Mouse (Mus musculus): ENCODE results near the gene Vgf. TPM values are rescaled to one million over a fixed set of nuclear protein-coding genes. Genes with fewer than 3 reads are reported as not detected.

The Vgf gene
- total RNA-seq, 2 experiments from 2014 or later: not detected

DNA sequence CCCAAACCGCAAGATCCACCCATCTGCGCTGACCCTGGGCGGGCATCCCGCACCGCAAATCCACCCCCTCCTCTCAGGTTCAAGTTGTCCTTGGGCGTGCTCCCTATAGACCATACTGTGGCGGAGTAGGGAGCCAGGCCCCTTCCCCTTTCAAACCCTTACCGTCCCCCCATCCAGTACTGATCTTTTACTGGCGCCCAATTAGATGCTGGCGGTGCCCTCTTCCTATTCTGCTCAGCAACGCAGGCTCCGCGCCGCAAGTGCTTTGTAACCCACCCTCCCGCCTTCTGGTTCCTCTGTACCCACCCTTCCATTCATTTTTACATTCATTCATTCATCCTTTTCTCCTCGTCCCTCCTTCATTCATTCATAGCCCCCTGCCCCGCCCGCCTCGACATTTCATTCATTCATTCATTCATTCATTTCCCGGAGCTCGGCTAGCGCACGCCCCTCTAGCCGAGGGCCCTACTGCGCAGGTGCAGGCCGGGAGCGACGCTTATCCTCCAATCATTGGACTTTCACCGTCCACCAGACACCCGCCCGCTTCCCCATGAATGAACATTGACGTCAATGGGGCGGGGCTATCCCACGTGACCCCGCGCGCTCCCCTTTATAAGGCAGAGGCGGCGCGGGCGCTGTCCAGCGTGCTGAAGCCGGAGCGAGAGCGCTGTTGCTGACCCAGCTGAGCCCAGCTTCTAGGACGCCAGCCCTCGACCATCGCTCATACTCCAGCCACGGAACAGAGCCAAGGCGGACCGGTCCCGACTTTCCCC lies 3.6 kb downstream of the Vgf start:
- ATAC-seq (ENCODE audit: poor library complexity, severe bottlenecking): peak; percentile 81

- ATAC-seq (ENCODE audit: poor library complexity, severe bottlenecking): no peak
These were observed 4.2 kb downstream of the Vgf start for GRCm38 (mm10) chr5:137030416-137030810.

DNA sequence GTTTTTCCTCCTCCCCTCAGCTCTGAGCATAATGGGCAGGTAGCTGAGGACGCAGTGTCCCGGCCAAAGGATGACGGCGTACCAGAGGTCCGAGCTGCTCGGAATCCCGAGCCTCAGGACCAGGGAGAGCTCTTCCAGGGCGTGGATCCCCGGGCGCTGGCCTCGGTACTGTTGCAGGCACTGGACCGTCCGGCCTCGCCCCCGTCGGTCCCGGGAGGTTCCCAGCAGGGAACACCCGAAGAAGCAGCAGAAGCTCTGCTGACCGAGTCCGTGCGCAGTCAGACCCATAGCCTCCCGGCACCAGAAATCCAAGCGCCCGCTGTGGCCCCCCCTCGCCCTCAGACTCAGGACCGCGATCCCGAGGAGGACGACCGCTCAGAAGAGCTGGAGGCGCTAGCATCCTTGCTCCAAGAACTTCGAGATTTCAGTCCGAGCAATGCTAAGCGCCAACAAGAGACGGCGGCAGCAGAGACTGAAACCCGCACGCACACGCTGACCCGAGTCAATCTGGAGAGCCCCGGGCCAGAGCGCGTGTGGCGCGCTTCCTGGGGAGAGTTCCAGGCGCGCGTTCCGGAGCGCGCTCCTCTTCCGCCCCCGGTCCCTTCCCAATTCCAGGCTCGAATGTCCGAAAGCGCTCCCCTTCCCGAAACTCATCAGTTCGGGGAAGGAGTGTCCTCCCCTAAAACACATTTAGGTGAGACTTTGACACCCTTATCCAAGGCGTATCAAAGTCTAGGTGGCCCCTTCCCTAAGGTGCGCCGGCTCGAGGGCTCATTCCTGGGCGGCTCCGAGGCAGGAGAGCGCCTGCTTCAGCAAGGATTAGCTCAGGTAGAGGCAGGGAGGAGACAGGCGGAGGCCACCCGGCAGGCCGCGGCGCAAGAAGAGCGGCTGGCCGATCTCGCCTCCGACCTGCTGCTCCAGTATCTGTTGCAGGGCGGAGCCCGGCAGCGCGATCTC lies 5.2 kb downstream of the Vgf start:
- no peak for ATAC-seq (ENCODE audit: poor library complexity, severe bottlenecking)

GRCm38 (mm10) chr5:137032033-137032421 lies 5.8 kb downstream of the Vgf start:
- ATAC-seq (ENCODE audit: poor library complexity, severe bottlenecking): no peak

DNA sequence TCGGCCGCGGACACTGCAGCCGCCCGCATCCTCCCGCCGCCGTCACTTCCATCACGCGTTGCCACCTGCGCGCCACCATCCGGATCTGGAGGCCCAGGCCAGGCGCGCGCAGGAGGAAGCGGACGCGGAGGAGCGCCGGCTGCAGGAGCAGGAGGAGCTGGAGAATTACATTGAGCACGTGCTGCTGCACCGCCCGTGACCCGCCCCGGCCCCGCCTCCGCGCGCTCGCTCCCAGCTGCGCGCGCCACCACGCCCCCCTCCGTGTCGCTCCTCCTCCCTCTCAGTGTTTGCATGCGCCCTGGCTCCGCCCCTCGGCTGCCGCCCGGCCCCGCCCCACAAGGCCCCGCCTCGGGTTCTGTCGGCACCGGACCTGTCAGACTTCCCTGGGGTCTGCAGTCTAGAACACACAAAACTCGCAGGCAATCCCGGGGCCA lies 6.5 kb downstream of the Vgf start:
- ATAC-seq (ENCODE audit: poor library complexity, severe bottlenecking): peak; percentile 68

- no peak for ATAC-seq (ENCODE audit: poor library complexity, severe bottlenecking)
These were observed 10.0 kb downstream of the Vgf start for GRCm38 (mm10) chr5:137036211-137036610.

DNA sequence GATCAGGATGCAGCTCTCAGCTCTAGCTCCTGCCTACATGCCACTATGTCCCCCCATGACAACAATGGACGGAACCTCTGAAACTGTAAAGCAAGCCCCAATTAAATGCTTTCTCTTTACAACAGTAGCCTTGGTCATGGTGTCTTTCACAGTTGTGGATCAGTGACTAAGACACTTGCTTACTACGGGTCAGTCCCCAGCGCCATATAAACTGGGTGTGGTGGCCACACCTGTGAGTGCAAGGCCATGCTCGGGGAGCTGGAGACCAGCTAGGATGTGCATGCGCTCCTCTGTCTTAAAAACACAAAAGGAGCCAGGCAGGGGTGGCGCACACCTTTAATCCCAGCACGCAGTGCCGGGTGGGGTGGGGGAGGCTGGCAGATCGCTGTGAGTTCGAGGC lies 13.3 kb downstream of the Vgf start:
- ATAC-seq (ENCODE audit: poor library complexity, severe bottlenecking): no peak

GRCm38 (mm10) chr5:137041442-137041841 lies 15.2 kb downstream of the Vgf start:
- ATAC-seq (ENCODE audit: poor library complexity, severe bottlenecking): no peak

DNA sequence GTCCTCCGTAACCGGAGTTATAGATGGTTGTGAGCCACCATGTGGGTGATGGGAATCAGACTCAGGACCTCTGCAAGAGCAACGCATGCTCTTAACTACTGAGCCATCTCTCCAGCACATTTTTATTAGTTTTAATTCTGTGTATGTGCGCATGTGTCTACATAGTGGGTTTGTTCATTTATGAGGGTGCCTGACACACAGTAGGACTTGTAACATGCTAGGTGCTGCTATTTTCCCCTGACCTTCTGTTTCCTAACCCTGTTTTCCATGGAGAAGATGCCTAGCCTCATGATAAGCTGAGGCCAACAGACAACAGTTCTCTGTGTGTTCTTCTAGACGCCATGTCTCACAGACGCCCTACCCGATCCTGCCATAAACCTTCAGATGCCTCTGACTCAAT lies 17.8 kb downstream of the Vgf start:
- no peak for ATAC-seq (ENCODE audit: poor library complexity, severe bottlenecking)

DNA sequence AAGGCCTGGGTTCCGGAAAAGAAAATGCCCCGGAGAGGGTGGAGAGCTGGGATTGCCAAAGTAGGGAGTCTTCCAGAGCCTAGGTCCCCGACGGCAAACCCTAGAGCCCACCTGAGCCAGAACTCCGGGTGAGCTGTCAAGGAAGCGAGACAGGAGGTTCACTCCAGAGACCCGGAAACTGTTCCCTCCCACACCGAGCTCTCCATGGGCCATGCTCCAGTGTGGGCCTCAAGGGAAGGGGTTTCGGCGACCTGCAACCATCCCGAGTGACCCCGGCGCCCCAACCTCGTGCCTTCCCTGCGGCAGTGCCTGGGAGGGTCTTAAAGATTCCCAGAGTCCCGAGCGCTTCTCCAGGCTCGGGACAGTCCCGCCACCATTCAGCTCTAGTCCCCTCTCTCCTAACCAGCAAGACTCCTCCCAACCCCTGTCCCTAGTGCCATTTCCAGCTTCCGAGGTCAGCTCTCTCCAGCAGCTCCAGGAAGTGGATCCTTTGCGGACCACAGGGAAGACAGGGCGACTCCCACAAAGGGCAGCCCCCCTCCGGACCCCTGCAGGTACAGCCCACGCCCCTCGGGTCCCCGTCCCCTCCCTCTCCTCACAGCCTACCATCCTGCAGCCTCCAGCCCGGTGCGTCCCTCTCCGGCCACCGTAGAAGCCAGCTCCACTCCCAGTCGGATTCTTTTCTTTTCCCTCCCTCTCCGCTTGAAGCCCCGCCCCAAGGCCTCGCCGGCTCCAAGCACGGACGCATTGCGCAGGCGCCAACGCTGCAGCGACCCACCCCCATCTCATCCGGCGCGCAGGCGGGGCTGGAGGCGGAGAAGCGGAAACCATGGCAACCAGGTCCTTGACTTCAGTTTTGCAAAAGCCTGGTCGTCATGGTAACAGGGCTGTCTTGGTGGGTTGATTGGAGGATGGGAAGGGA lies 19.5 kb downstream of the Vgf start, which contains the start of gene Ap1s1:
TSS of gene Ap1s1 (minus strand) at position 734 of the 922 bp plus-strand sequence.
- peak; percentile 94 for ATAC-seq (ENCODE audit: poor library complexity, severe bottlenecking)

GRCm38 (mm10) chr5:137046324-137046718 lies 20.1 kb downstream of the Vgf start:
- no peak for ATAC-seq (ENCODE audit: poor library complexity, severe bottlenecking)

- ATAC-seq (ENCODE audit: poor library complexity, severe bottlenecking): no peak
These were observed 20.8 kb downstream of the Vgf start for GRCm38 (mm10) chr5:137046991-137047390.

GRCm38 (mm10) chr5:137051125-137051524 lies 24.9 kb downstream of the Vgf start:
- no peak for ATAC-seq (ENCODE audit: poor library complexity, severe bottlenecking)

GRCm38 (mm10) chr5:137051914-137052505 lies 25.8 kb downstream of the Vgf start:
- ATAC-seq (ENCODE audit: poor library complexity, severe bottlenecking): no peak

DNA sequence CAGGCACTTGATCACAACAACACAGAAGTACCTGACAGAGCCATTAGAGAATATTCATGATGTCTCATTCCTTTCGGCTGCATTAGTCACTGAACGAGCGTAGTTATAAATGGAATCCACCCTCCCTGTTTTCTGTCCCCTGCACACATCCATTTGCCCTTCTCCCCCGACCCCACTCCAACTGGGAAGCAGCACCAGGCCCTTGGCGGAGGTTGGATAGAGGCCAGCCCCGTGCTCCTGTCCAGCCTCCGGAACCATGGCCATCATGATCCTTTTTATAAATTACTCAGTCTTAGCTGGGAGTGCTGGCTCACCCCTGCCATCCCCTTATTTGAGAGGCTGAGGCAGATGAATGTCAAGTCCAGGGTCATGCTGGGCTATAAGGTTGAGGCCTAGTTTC lies 28.1 kb downstream of the Vgf start:
- ATAC-seq (ENCODE audit: poor library complexity, severe bottlenecking): no peak

- ATAC-seq (ENCODE audit: poor library complexity, severe bottlenecking): no peak
These were observed 28.7 kb downstream of the Vgf start for GRCm38 (mm10) chr5:137054873-137055272.

DNA sequence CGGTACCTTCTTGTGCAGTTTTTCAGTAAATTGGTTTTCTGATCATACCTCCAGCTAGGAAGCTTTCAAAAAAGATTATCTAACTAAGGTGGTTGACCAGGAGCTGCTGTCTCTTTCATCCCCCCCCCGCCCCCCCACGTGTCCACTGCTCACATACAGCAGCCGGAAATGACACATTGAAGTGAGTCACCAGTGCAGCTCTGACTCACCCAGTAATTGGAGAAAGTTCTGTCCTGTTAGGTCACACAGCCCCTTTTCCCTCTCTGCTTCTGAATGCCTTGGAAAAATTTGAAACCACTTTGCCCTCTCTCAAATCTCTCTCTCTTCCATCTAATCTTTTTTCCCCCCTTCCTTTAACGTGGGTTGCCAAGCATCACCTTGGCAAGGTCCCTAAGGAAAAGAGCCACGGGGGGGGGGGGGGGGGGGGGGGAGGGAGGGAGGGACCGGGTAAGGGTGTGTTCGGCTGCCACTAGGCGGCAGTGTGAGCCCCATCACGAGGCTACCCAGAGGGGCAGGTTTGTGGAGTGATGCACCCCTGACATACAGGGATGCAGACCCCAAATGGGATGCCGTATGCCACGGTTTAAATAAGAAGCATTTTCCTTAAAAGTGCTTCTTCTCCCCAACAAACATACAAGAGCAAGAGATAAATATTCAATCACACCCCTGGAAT lies 35.8 kb downstream of the Vgf start:
- ATAC-seq (ENCODE audit: poor library complexity, severe bottlenecking): no peak

- no peak for ATAC-seq (ENCODE audit: poor library complexity, severe bottlenecking)
These were observed 36.4 kb downstream of the Vgf start for GRCm38 (mm10) chr5:137062601-137063000.

DNA sequence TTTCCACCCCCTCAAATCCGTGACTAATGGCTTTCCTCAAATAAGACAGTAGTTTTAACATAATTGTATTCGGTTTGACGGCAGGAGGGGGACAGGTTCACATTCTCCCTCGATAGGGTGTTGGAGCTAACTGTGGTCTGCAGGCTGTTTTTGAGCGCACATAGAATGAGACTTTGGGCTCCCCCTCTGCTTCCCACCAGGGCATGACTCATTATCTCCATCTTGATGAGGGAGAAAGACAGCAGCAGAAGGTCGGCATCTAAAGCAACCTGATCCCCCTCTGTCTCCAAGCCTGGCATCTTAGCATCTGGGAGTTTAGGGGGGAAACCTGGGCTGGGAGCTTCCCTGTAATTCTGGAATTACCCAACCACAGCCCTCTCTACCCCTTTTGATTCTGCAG lies 39.3 kb downstream of the Vgf start:
- ATAC-seq (ENCODE audit: poor library complexity, severe bottlenecking): no peak

DNA sequence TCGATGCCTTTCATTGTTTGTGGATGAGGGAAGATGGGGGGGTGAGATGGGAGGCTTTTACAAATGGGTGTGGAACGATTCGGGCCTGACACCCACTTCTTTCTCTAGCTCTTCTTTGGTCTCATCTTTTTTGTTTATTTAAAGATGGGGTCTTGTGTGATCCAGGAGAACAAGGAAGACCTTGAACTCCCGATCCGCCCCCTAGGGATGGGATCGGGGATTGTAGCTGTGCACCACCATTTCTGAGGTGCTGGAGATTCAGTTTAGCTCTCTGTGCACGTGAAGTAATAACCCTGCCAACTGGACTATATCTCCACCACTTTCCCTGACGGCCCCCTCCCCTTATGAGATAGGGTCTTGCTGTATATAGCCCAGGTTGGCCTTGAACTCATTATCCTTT lies 39.7 kb downstream of the Vgf start:
- ATAC-seq (ENCODE audit: poor library complexity, severe bottlenecking): no peak

Data from megakaryocyte, adult 5-6 weeks (primary cell).